Mouse (Mus musculus) ES-Bruce4 (cell line): Measurements from ENCODE around the gene Cped1. TPM values are rescaled to one million over a fixed set of nuclear protein-coding genes. Genes with fewer than 3 reads are reported as not detected.

ENCODE experiments used
- H3K27ac ChIP-seq: 2 replicates; pipeline ENCODE4 v1.5.1; 2012; ENCODE audit warnings: low read length, inconsistent platforms; ENCODE audit not compliant: insufficient read depth
- H3K27me3 ChIP-seq: 2 replicates; pipeline ENCODE4 v1.6.1; 2012; ENCODE audit warnings: mild to moderate bottlenecking, low read length, inconsistent platforms; ENCODE audit not compliant: control insufficient read depth, poor library complexity, insufficient read depth, severe bottlenecking
- H3K36me3 ChIP-seq: 2 replicates; pipeline ENCODE4 v1.6.1; 2012; ENCODE audit warnings: inconsistent platforms, mild to moderate bottlenecking, low read length, moderate library complexity; ENCODE audit not compliant: control insufficient read depth, poor library complexity, insufficient read depth, severe bottlenecking
- H3K4me1 ChIP-seq: one replicate; pipeline ENCODE4 v1.8.1; 2011; ENCODE audit warnings: low read length; ENCODE audit not compliant: control insufficient read depth, insufficient read depth
- H3K4me3 ChIP-seq: 2 replicates; pipeline ENCODE4 v1.5.1; 2011; ENCODE audit warnings: low read depth, mild to moderate bottlenecking, low read length
- H3K9ac ChIP-seq: 2 replicates; pipeline ENCODE4 v1.6.1; 2012; ENCODE audit warnings: low read depth, mild to moderate bottlenecking, inconsistent platforms; ENCODE audit not compliant: poor library complexity, severe bottlenecking
- H3K9me3 ChIP-seq: replicated peaks from 2 replicates; pipeline ENCODE4 v1.6.1; 2012; ENCODE audit warnings: mild to moderate bottlenecking, low read length, inconsistent platforms; ENCODE audit not compliant: control insufficient read depth, poor library complexity, insufficient read depth, severe bottlenecking
- CTCF ChIP-seq: IDR thresholded peaks from one replicate; pipeline ENCODE4 v1.8.1; 2011; ENCODE audit warnings: low read depth, low read length
- EP300 ChIP-seq: IDR thresholded peaks from 2 replicates; pipeline ENCODE4 v1.6.1; 2011; ENCODE audit warnings: low read depth, low read length; ENCODE audit not compliant: insufficient read depth
- POLR2A ChIP-seq: IDR thresholded peaks from one replicate; pipeline ENCODE4 v1.8.1; 2011; ENCODE audit warnings: low read length; ENCODE audit not compliant: insufficient read depth
- polyA plus RNA-seq: library from polyadenylated mRNA; stranded (reverse); fragments of >200 nt; gene quantifications from 2 replicates; pipeline ENCODE4 v1.2.4, GENCODE M21; 2011; ENCODE audit warnings: low read depth; ENCODE audit not compliant: missing spikeins, insufficient read depth, insufficient read length

Cped1 gene
- polyA plus RNA-seq, 1 experiment = 0.90 TPM

- no peaks in the 10 kb centered on the region for H3K36me3 ChIP-seq
- H3K27ac ChIP-seq = no peak overlapping the region
- no peak overlapping the region for H3K9ac ChIP-seq
- no peaks in the 10 kb centered on the region for H3K27me3 ChIP-seq
- no peaks in the 10 kb centered on the region for H3K4me1 ChIP-seq
- no peak overlapping the region for H3K4me3 ChIP-seq
- H3K9me3 ChIP-seq = no peaks in the 10 kb centered on the region
- TF ChIP-seq POLR2A (no peak), EP300 (no peak), CTCF (no peak)
Observed at GRCm38 (mm10) chr6:22213187-22213586, 227.5 kb downstream of the Cped1 start.

- no peaks in the 10 kb centered on the region for H3K4me1 ChIP-seq
- no peaks in the 10 kb centered on the region for H3K27me3 ChIP-seq
Observed at GRCm38 (mm10) chr6:22213813-22214212, 228.1 kb downstream of the Cped1 start.

GRCm38 (mm10) chr6:22214665-22215064 is 228.9 kb downstream of the Cped1 start:
- H3K36me3 ChIP-seq = no peaks in the 10 kb centered on the region
- H3K9me3 ChIP-seq = no peaks in the 10 kb centered on the region
- H3K27ac ChIP-seq = no peak overlapping the region
- H3K9ac ChIP-seq = no peak overlapping the region
- no peaks in the 10 kb centered on the region for H3K27me3 ChIP-seq
- no peak overlapping the region for H3K4me3 ChIP-seq
- TF ChIP-seq POLR2A (no peak), EP300 (no peak), CTCF (no peak)
- no peaks in the 10 kb centered on the region for H3K4me1 ChIP-seq

More at GRCm38 (mm10) chr6:22213813-22214212, 228.1 kb downstream of the Cped1 start:
- no peak for TF ChIP-seq EP300
- no peak for TF ChIP-seq POLR2A
- TF ChIP-seq CTCF = no peak
- Histone ChIP-seq H3K9ac (no peak overlapping the region), H3K4me3 (no peak overlapping the region), H3K36me3 (no peaks in the 10 kb centered on the region), H3K27ac (no peak overlapping the region), H3K9me3 (no peaks in the 10 kb centered on the region)

GRCm38 (mm10) chr6:22216276-22216973 is 230.7 kb downstream of the Cped1 start:
- Histone ChIP-seq H3K4me1 (no peaks in the 10 kb centered on the region), H3K4me3 (no peak overlapping the region), H3K9me3 (no peaks in the 10 kb centered on the region), H3K27ac (no peak overlapping the region), H3K36me3 (no peaks in the 10 kb centered on the region), H3K27me3 (no peaks in the 10 kb centered on the region), H3K9ac (no peak overlapping the region)
- no peak for TF ChIP-seq EP300
- TF ChIP-seq POLR2A = no peak
- TF ChIP-seq CTCF = no peak

- Histone ChIP-seq H3K27ac (no peak overlapping the region), H3K9me3 (no peaks in the 10 kb centered on the region), H3K36me3 (no peaks in the 10 kb centered on the region), H3K4me3 (no peak overlapping the region), H3K9ac (no peak overlapping the region), H3K27me3 (no peaks in the 10 kb centered on the region), H3K4me1 (no peaks in the 10 kb centered on the region)
- TF ChIP-seq CTCF (no peak), POLR2A (no peak), EP300 (no peak)
Observed at GRCm38 (mm10) chr6:22221134-22221533, 235.4 kb downstream of the Cped1 start.

GRCm38 (mm10) chr6:22222087-22222486 is 236.4 kb downstream of the Cped1 start:
- Histone ChIP-seq H3K27ac (no peak overlapping the region), H3K4me3 (no peak overlapping the region), H3K4me1 (no peaks in the 10 kb centered on the region), H3K36me3 (no peaks in the 10 kb centered on the region), H3K9ac (no peak overlapping the region), H3K27me3 (no peaks in the 10 kb centered on the region), H3K9me3 (no peaks in the 10 kb centered on the region)
- TF ChIP-seq CTCF = no peak
- no peak for TF ChIP-seq POLR2A
- TF ChIP-seq EP300 = no peak
